Comparison of ENCODE assay signal across 7 mouse cellular contexts in genomic region chr4:154159002-154159401, GRCm38 (mm10). TPM values are rescaled to one million over a fixed set of nuclear protein-coding genes. Genes with fewer than 3 reads are reported as not detected.
DNase-seq lines count a peak whose midpoint lies in the region; ATAC-seq and TF ChIP-seq lines count a peak whose summit lies in the region.

No protein-coding gene starts in this region.

- H3K36me3 ChIP-seq in intestine, embryonic 14.5 days (ENCODE audit: control insufficient read depth, insufficient read depth, low read length) = peaks cover 45% of the 10 kb centered on the region

- 21% methylated on average over 6 of the region's 6 CpGs for WGBS in intestine, embryonic 14.5 days

- H3K4me2 ChIP-seq in intestine, embryonic 14.5 days (ENCODE audit: low read length) = no peak overlapping the region

- H3K9ac ChIP-seq in intestine, embryonic 14.5 days (ENCODE audit: low read length) = no peak overlapping the region

- peak; percentile 97 for TF ChIP-seq CTCF in cortical plate, adult 2 months (IDR thresholded peaks at IDR 0.05; ENCODE audit: extremely low read depth, insufficient read depth, low read length)

- no peaks in the 10 kb centered on the region for H3K27me3 ChIP-seq in intestine, embryonic 14.5 days (replicated peaks; ENCODE audit: control insufficient read depth, insufficient read depth, low read length)

- DNase-seq in adrenal gland, adult (ENCODE audit: inconsistent age in 2 of 2, low spot score in 1 of 2) = peak; percentile 87 to 96
- peak; percentile 70 to 73 for DNase-seq in gastrocnemius, adult 8-10 months (ENCODE audit: low spot score in 2 of 2)
- DNase-seq in intestine, embryonic 14.5 days (ENCODE audit: low spot score) = peak; percentile 92
- DNase-seq in left cerebral cortex, postnatal 10 days (ENCODE audit: extremely low spot score in 1 of 2, low spot score in 2 of 2) = peak; percentile 76 to 86
- peak; percentile 58 to 70 for DNase-seq in right cerebral cortex, postnatal 36 days (ENCODE audit: low spot score in 2 of 2)

- no peak overlapping the region for H3K4me3 ChIP-seq in cortical plate, adult 2 months (ENCODE audit: insufficient read depth, low read length)
- no peak overlapping the region for H3K4me3 ChIP-seq in intestine, embryonic 14.5 days (ENCODE audit: low read depth, low read length)

- no peaks in the 10 kb centered on the region for H3K9me3 ChIP-seq in intestine, embryonic 14.5 days (ENCODE audit: control insufficient read depth, low read length)

- H3K27ac ChIP-seq in cortical plate, adult 2 months (ENCODE audit: insufficient read depth, low read length) = no peak overlapping the region
- no peak overlapping the region for H3K27ac ChIP-seq in intestine, embryonic 14.5 days (ENCODE audit: low read depth)

- intact Hi-C loops in left cerebral cortex, postnatal 10 days (cut with DNase I) = loop anchor here (5.0 kb wide), 1 partner anchor 92 kb away; no protein-coding TSS in a partner anchor

- no peaks in the 10 kb centered on the region for H3K4me1 ChIP-seq in cortical plate, adult 2 months (ENCODE audit: control insufficient read depth, insufficient read depth, low read length)
- H3K4me1 ChIP-seq in intestine, embryonic 14.5 days (replicated peaks; ENCODE audit: control insufficient read depth, insufficient read depth, low read length) = peaks cover 9% of the 10 kb centered on the region; the same call in 1 of the 2 replicates

- TF ChIP-seq POLR2A in cortical plate, adult 2 months (IDR thresholded peaks at IDR 0.05; ENCODE audit: extremely low read depth, insufficient read depth, low read length) = no peak

- peak; percentile 10; the same call in 1 of the 2 replicates for ATAC-seq in intestine, embryonic 14.5 days (replicated peaks; ENCODE audit: low FRiP score, low TSS enrichment, low read depth)
- peak; percentile 29 for ATAC-seq in megakaryocyte-erythroid progenitor cell, adult 5-6 weeks (replicated peaks; ENCODE audit: low FRiP score, low TSS enrichment, poor library complexity, severe bottlenecking)

RNA-seq across cellular contexts. Expression of gene Tprgl, which starts 1.5 kb away (rescaled TPM):
- polyA plus RNA-seq in cortical plate, adult 2 months (2012; rRNA removed) = 235 and 239 TPM in 2 replicates
- 100 to 1,000 TPM in 2 of 4 experiments, 10 to 100 TPM in 2; 97.3 to 122 (median 108) TPM for total RNA-seq in gastrocnemius, adult 8-10 months (2022)
- polyA plus RNA-seq in intestine, embryonic 14.5 days (2014; fragmentation: Nextera tagmentation; extraction: Ambion mirVana) = 125 and 133 TPM in 2 replicates
- total RNA-seq in left cerebral cortex, postnatal 10 days (2021) = 100 to 1,000 TPM; 136 to 140 TPM
- total RNA-seq in megakaryocyte-erythroid progenitor cell, adult 5-6 weeks (2014; fragmentation: Nextera tagmentation) = 67.6 and 82.8 TPM in 2 replicates
- total RNA-seq in megakaryocyte-erythroid progenitor cell, adult 5-6 weeks (2017) = 39.9 and 49.6 TPM in 2 replicates

RNA-seq across cellular contexts. Expression of gene Megf6, which starts 11.5 kb away (rescaled TPM):
- polyA plus RNA-seq in cortical plate, adult 2 months (2012; rRNA removed) = 3.0 TPM in 2 replicates
- under 1 TPM; 0.21 to 0.67 (median 0.25) TPM for total RNA-seq in gastrocnemius, adult 8-10 months (2022)
- polyA plus RNA-seq in intestine, embryonic 14.5 days (2014; fragmentation: Nextera tagmentation; extraction: Ambion mirVana) = 16.1 and 17.1 TPM in 2 replicates
- total RNA-seq in left cerebral cortex, postnatal 10 days (2021) = 10 to 100 TPM in 1 of 2 experiments, 1 to 10 TPM in 1; 9.2 to 16.3 TPM
- 0.22 and 0.37 TPM in 2 replicates for total RNA-seq in megakaryocyte-erythroid progenitor cell, adult 5-6 weeks (2014; fragmentation: Nextera tagmentation)
- 0.38 TPM in 1 of 2 replicates, not detected in the other for total RNA-seq in megakaryocyte-erythroid progenitor cell, adult 5-6 weeks (2017)

RNA-seq across cellular contexts. Expression of gene Wrap73, which starts 16.8 kb away (rescaled TPM):
- 34.3 and 35.7 TPM in 2 replicates for polyA plus RNA-seq in cortical plate, adult 2 months (2012; rRNA removed)
- 10 to 100 TPM; 10.4 to 12.8 (median 11.4) TPM for total RNA-seq in gastrocnemius, adult 8-10 months (2022)
- polyA plus RNA-seq in intestine, embryonic 14.5 days (2014; fragmentation: Nextera tagmentation; extraction: Ambion mirVana) = 32.7 and 37.4 TPM in 2 replicates
- total RNA-seq in left cerebral cortex, postnatal 10 days (2021) = 10 to 100 TPM; 24.4 to 25.1 TPM
- total RNA-seq in megakaryocyte-erythroid progenitor cell, adult 5-6 weeks (2014; fragmentation: Nextera tagmentation) = 23.3 and 29.7 TPM in 2 replicates
- total RNA-seq in megakaryocyte-erythroid progenitor cell, adult 5-6 weeks (2017) = 8.9 and 10.9 TPM in 2 replicates

RNA-seq across cellular contexts. Expression of gene Trp73, which starts 19.0 kb away (rescaled TPM):
- 0.51 and 0.54 TPM in 2 replicates for polyA plus RNA-seq in cortical plate, adult 2 months (2012; rRNA removed)
- not detected for total RNA-seq in gastrocnemius, adult 8-10 months (2022)
- 0.19 and 0.20 TPM in 2 replicates for polyA plus RNA-seq in intestine, embryonic 14.5 days (2014; fragmentation: Nextera tagmentation; extraction: Ambion mirVana)
- 1 to 10 TPM; 1.0 to 1.6 TPM for total RNA-seq in left cerebral cortex, postnatal 10 days (2021)
- not detected in 2 replicates for total RNA-seq in megakaryocyte-erythroid progenitor cell, adult 5-6 weeks (2014; fragmentation: Nextera tagmentation)
- total RNA-seq in megakaryocyte-erythroid progenitor cell, adult 5-6 weeks (2017) = not detected in 2 replicates

Comparison
In these comparisons a context has a peak if more than half of its experiments do, and no peak if none do; other contexts are left out.
1. RNA of gene Megf6, which starts 11.5 kb away (total RNA-seq): 9.2 to 16.3 TPM in left cerebral cortex, postnatal 10 days; 0.22 to 0.38 TPM in megakaryocyte-erythroid progenitor cell, adult 5-6 weeks and 0.21 to 0.67 TPM in gastrocnemius, adult 8-10 months; every median in the first group is over 4 times any median in the second.
2. Peak in every context shown above with its lines, with median percentiles within 50 percentile points of each other: DNase-seq.